Mouse (Mus musculus): Measurements from ENCODE around the gene Elavl3. TPM values are rescaled to one million over a fixed set of nuclear protein-coding genes. Genes with fewer than 3 reads are reported as not detected.

Elavl3 gene
- polyA plus RNA-seq, 1 experiment, result 0.06 TPM

DNA sequence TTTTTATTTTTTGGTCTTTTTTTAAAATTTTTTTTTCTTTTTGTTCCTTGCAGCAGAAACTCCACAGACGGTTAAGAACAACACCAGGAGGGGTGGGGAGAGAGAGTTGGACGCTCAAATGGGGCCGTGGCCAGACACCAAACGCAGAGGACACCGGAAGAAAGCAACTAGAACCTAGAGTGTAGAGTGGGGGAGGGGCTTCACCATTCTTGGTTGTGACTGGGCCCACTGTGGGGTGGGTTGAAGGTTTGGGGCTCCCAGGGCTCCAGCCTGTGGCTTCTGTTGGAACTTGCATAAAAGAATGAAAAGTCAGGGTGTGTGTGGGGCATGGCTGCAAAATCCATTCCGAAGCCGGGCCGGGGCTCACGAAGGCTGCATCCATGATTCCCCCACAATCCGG, 35.6 kb downstream of the Elavl3 start:
- no peak overlapping the region for H3ac ChIP-seq (ENCODE audit: control insufficient read depth, insufficient read length)
- no peaks in the 10 kb centered on the region for H3K79me2 ChIP-seq (ENCODE audit: control insufficient read depth, insufficient read depth)
- no peak for TF ChIP-seq MYOG (IDR thresholded peaks at IDR 0.05; ENCODE audit: control insufficient read depth in 1 of 3, insufficient read depth in 1 of 3, insufficient read length in 2 of 3, low read depth in 2 of 3)
- no peak for TF ChIP-seq CEBPB (IDR thresholded peaks at IDR 0.05; ENCODE audit: insufficient read depth, poor library complexity, severe bottlenecking)
- no peak for TF ChIP-seq MAX (IDR thresholded peaks at IDR 0.05; ENCODE audit: low read depth)
- TF ChIP-seq E2F4 (IDR thresholded peaks at IDR 0.05; ENCODE audit: insufficient read depth), result no peak
- no peak for TF ChIP-seq POLR2AphosphoS2 (IDR thresholded peaks at IDR 0.05; ENCODE audit: insufficient read length, low read depth)
- TF ChIP-seq USF1 (IDR thresholded peaks at IDR 0.05; ENCODE audit: low read depth), result no peak
- H3K27me3 ChIP-seq (ENCODE audit: control insufficient read depth, insufficient read depth, insufficient read length), result no peaks in the 10 kb centered on the region
- H3K4me2 ChIP-seq (ENCODE audit: low read depth), result no peak overlapping the region
- no peak overlapping the region for H3K4me3 ChIP-seq
- H3K36me3 ChIP-seq (ENCODE audit: control insufficient read depth, insufficient read depth), result peaks cover 4% of the 10 kb centered on the region

- Histone ChIP-seq H3K4me3 (no peak overlapping the region), H3K27me3 (ENCODE audit: control insufficient read depth, insufficient read depth, insufficient read length) (no peaks in the 10 kb centered on the region), H3K4me2 (ENCODE audit: low read depth) (no peak overlapping the region), H3ac (ENCODE audit: control insufficient read depth, insufficient read length) (no peak overlapping the region), H3K79me2 (ENCODE audit: control insufficient read depth, insufficient read depth) (no peaks in the 10 kb centered on the region), H3K36me3 (ENCODE audit: control insufficient read depth, insufficient read depth) (peaks cover 9% of the 10 kb centered on the region)
- no peak for TF ChIP-seq MAX (IDR thresholded peaks at IDR 0.05; ENCODE audit: low read depth)
Observed at GRCm38 (mm10) chr9:22012731-22013130, 39.1 kb downstream of the Elavl3 start.

DNA sequence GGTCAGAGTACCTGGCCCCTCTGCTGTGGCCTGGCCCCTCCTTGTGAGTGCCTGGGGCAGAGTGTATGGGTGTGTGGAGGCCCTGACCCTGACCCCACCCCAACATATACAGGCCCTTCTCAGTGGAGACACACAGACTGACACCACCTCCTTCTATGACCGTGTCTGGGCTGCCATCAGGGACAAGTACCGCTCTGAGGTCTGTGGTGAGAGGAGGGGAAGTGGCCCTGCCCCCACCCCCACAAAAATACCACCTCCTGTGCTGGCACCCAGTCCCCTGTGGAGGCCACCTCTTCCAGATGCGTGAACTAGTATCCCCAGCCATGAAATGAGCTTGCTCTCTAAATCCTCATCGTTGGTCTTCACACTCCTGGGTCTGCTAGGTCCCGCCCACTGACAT, 40.8 kb downstream of the Elavl3 start:
- Histone ChIP-seq H3K4me2 (ENCODE audit: low read depth) (no peak overlapping the region), H3K79me2 (ENCODE audit: control insufficient read depth, insufficient read depth) (no peaks in the 10 kb centered on the region), H3K36me3 (ENCODE audit: control insufficient read depth, insufficient read depth) (peaks cover 18% of the 10 kb centered on the region), H3K27me3 (ENCODE audit: control insufficient read depth, insufficient read depth, insufficient read length) (no peaks in the 10 kb centered on the region), H3ac (ENCODE audit: control insufficient read depth, insufficient read length) (no peak overlapping the region), H3K4me3 (no peak overlapping the region)
- TF ChIP-seq MYOG (IDR thresholded peaks at IDR 0.05; ENCODE audit: control insufficient read depth in 1 of 3, insufficient read depth in 1 of 3, insufficient read length in 2 of 3, low read depth in 2 of 3), result no peak
- no peak for TF ChIP-seq USF1 (IDR thresholded peaks at IDR 0.05; ENCODE audit: low read depth)

GRCm38 (mm10) chr9:22004546-22004945, 47.3 kb downstream of the Elavl3 start:
- TF ChIP-seq MYOG (IDR thresholded peaks at IDR 0.05; ENCODE audit: control insufficient read depth in 1 of 3, insufficient read depth in 1 of 3, insufficient read length in 2 of 3, low read depth in 2 of 3) (no peak), MAX (IDR thresholded peaks at IDR 0.05; ENCODE audit: low read depth) (no peak), SRF (IDR thresholded peaks at IDR 0.05; ENCODE audit: control insufficient read depth, insufficient read length, low read depth) (no peak), MYOD1 (IDR thresholded peaks at IDR 0.05; ENCODE audit: control insufficient read depth in 1 of 3, insufficient read length in 2 of 3, low read depth in 2 of 3) (no peak), USF1 (IDR thresholded peaks at IDR 0.05; ENCODE audit: low read depth) (no peak), TCF12 (IDR thresholded peaks at IDR 0.05; ENCODE audit: insufficient read depth, poor library complexity, severe bottlenecking) (no peak), REST (IDR thresholded peaks at IDR 0.05; ENCODE audit: insufficient read depth, insufficient read length) (no peak), CEBPB (IDR thresholded peaks at IDR 0.05; ENCODE audit: insufficient read depth, poor library complexity, severe bottlenecking) (no peak), POLR2A (IDR thresholded peaks at IDR 0.05; ENCODE audit: insufficient read length, low read depth) (no peak), E2F4 (IDR thresholded peaks at IDR 0.05; ENCODE audit: insufficient read depth) (no peak)
- no peak overlapping the region for H3ac ChIP-seq (ENCODE audit: control insufficient read depth, insufficient read length)
- H3K79me2 ChIP-seq (ENCODE audit: control insufficient read depth, insufficient read depth), result peaks cover 8% of the 10 kb centered on the region
- H3K36me3 ChIP-seq (ENCODE audit: control insufficient read depth, insufficient read depth), result peaks cover 12% of the 10 kb centered on the region
- no peak overlapping the region for H3K4me2 ChIP-seq (ENCODE audit: low read depth)
- H3K4me3 ChIP-seq, result peak overlapping the region; percentile 70
- no peaks in the 10 kb centered on the region for H3K27me3 ChIP-seq (ENCODE audit: control insufficient read depth, insufficient read depth, insufficient read length)

GRCm38 (mm10) chr9:22003163-22003554, 48.7 kb downstream of the Elavl3 start:
- H3K79me2 ChIP-seq (ENCODE audit: control insufficient read depth, insufficient read depth), result peaks cover 8% of the 10 kb centered on the region
- H3K27me3 ChIP-seq (ENCODE audit: control insufficient read depth, insufficient read depth, insufficient read length), result no peaks in the 10 kb centered on the region
- peak overlapping the region; percentile 70 for H3K4me3 ChIP-seq
- H3K36me3 ChIP-seq (ENCODE audit: control insufficient read depth, insufficient read depth), result peaks cover 12% of the 10 kb centered on the region
- peak overlapping the region; percentile 39 for H3ac ChIP-seq (ENCODE audit: control insufficient read depth, insufficient read length)
- peak overlapping the region; percentile 86 for H3K4me2 ChIP-seq (ENCODE audit: low read depth)
- TF ChIP-seq MYOG (IDR thresholded peaks at IDR 0.05; ENCODE audit: control insufficient read depth in 1 of 3, insufficient read depth in 1 of 3, insufficient read length in 2 of 3, low read depth in 2 of 3) (no peak), POLR2AphosphoS2 (IDR thresholded peaks at IDR 0.05; ENCODE audit: insufficient read length, low read depth) (no peak), TCF12 (IDR thresholded peaks at IDR 0.05; ENCODE audit: insufficient read depth, poor library complexity, severe bottlenecking) (no peak), E2F4 (IDR thresholded peaks at IDR 0.05; ENCODE audit: insufficient read depth) (no peak), MAX (IDR thresholded peaks at IDR 0.05; ENCODE audit: low read depth) (no peak), POLR2A (IDR thresholded peaks at IDR 0.05; ENCODE audit: insufficient read length, low read depth) (no peak), USF1 (IDR thresholded peaks at IDR 0.05; ENCODE audit: low read depth) (no peak), REST (IDR thresholded peaks at IDR 0.05; ENCODE audit: insufficient read depth, insufficient read length) (no peak), CEBPB (IDR thresholded peaks at IDR 0.05; ENCODE audit: insufficient read depth, poor library complexity, severe bottlenecking) (no peak), SRF (IDR thresholded peaks at IDR 0.05; ENCODE audit: control insufficient read depth, insufficient read length, low read depth) (no peak), MYOD1 (IDR thresholded peaks at IDR 0.05; ENCODE audit: control insufficient read depth in 1 of 3, insufficient read length in 2 of 3, low read depth in 2 of 3) (no peak), TCF3 (IDR thresholded peaks at IDR 0.05; ENCODE audit: insufficient read length, low read depth) (no peak)

Data from myocyte (in vitro differentiated cells).